Mouse (Mus musculus) forebrain, embryonic 11.5 days (tissue): ENCODE data around the gene Cmtm4. TPM values are rescaled to one million over a fixed set of nuclear protein-coding genes. Genes with fewer than 3 reads are reported as not detected.

Source experiments
- ATAC-seq: fragments of 200-750 bp; cut with Nextera tagmentation; replicated peaks from 2 replicates; pipeline ENCODE4 v1.8.0; 2017; ENCODE audit warnings: moderate TSS enrichment; ENCODE audit not compliant: low FRiP score
- DNase-seq: peaks from one replicate; pipeline ENCODE4 v3.0.0-alpha.2; 2017; ENCODE audit warnings: low spot score
- H3K27ac ChIP-seq: fragments of 300-500 bp; sonication (generic); 2 replicates; pipeline ENCODE4 v1.5.1; 2014; ENCODE audit warnings: low read depth, low read length
- H3K27me3 ChIP-seq: fragments of 300-500 bp; sonication (generic); 2 replicates; pipeline ENCODE4 v1.6.1; 2014; ENCODE audit warnings: mild to moderate bottlenecking, low read length, mixed read lengths; ENCODE audit not compliant: control insufficient read depth, insufficient read depth
- H3K36me3 ChIP-seq: fragments of 300-500 bp; sonication (generic); 2 replicates; pipeline ENCODE4 v1.6.1; 2014; ENCODE audit warnings: mild to moderate bottlenecking, low read length, moderate library complexity, mixed read lengths; ENCODE audit not compliant: control insufficient read depth, insufficient read depth
- H3K4me1 ChIP-seq: fragments of 300-500 bp; sonication (generic); replicated peaks from 2 replicates; pipeline ENCODE4 v1.6.1; 2014; ENCODE audit warnings: low read length, mixed read lengths; ENCODE audit not compliant: control insufficient read depth, insufficient read depth
- H3K4me2 ChIP-seq: fragments of 300-500 bp; sonication (generic); 2 replicates; pipeline ENCODE4 v1.6.1; 2014; ENCODE audit warnings: low read depth, mild to moderate bottlenecking, low read length, moderate library complexity, mixed read lengths; ENCODE audit not compliant: severe bottlenecking
- H3K4me3 ChIP-seq: fragments of 300-500 bp; sonication (generic); 2 replicates; pipeline ENCODE4 v1.5.1; 2014; ENCODE audit warnings: low read depth, low read length
- H3K9ac ChIP-seq: fragments of 300-500 bp; sonication (generic); 2 replicates; pipeline ENCODE4 v1.6.1; 2014; ENCODE audit warnings: low read length
- H3K9me3 ChIP-seq: fragments of 300-500 bp; sonication (generic); 2 replicates; pipeline ENCODE4 v1.6.1; 2016; ENCODE audit warnings: low read length, mixed read lengths; ENCODE audit not compliant: control insufficient read depth
- WGBS: fragments of 180-500 bp; shearing (Covaris S2); extraction: QIAGEN DNeasy Blood & Tissue Kit; methylation state at CpG from one replicate; pipeline ENCODE4 v1.1.7; 2014; 5-methylcytosine and 5-hydroxymethylcytosine counted together
- polyA plus RNA-seq: library from polyadenylated mRNA; unstranded; fragments of >200 nt; fragmentation: Nextera tagmentation; extraction: Ambion mirVana; gene quantifications from 2 replicates; pipeline ENCODE4 v1.2.1, GENCODE M21; 2014

Cmtm4 gene
- polyA plus RNA-seq, 1 experiment from 2014 or later: 3.3 TPM

DNA sequence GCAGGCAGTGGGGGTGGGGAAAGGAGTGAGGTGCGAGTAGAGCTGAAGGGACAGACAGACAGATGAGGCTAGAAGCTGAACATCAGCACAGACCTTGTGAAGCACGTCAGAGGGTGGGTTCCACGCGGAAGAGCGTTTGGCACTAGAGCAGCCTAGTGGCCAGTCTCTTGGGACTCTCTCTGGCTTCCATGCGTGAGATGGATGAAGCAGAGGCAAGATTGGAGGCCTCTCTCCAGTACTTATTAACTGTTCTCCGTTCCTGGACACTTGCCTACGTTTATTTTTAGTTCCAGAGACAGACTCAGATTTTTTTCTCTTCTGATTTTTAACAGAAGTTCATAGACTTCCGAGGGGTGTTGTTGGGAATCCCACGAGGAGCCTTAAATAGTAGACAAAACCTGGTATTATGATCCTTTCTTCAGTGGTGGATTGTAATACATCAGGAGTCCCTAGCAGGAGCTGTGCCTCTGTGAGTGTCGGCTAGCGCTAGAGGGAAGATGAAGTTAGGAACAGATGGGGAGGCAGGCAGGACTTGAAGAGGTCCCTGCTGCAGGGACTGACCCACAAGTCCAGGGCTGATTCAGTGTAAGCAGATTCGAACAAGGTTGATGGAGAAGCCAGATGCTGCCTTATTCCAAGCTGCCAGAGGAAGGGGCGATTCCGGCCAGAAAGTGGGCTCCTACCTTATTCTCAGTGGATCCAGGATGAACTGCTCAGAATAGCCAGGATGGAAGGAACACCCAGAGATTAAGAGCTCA lies 10.0 kb upstream of the Cmtm4 start:
- no peak overlapping the region for H3K27ac ChIP-seq
- DNase-seq (no peak), ATAC-seq (no peak)
- H3K36me3 ChIP-seq: no peaks in the 10 kb centered on the region
- no peaks in the 10 kb centered on the region for H3K9me3 ChIP-seq
- WGBS: 83% methylated on average over 15 of the region's 15 CpGs
- H3K4me3 ChIP-seq: no peak overlapping the region
- H3K4me1 ChIP-seq: no peaks in the 10 kb centered on the region
- H3K9ac ChIP-seq: no peak overlapping the region
- no peaks in the 10 kb centered on the region for H3K27me3 ChIP-seq
- no peak overlapping the region for H3K4me2 ChIP-seq

DNA sequence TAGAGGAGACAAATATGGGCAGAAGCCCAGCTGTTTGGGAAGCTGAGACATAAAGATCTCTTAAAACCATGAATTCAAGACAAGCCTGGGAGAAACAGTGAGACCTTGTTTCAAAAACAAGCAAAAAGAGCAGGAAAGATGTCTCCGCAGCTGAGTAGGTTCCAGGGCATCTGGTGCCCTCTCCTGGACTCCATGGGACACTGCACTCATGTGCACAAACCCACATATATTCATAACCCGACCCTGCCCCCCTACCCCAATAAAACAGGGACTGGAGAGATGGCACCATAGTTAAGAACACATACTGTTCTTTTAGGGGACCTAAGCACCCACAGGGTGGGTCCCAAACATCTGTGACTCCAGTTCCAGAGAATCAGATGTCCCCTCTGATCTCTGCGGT lies 8.0 kb upstream of the Cmtm4 start:
- Histone ChIP-seq H3K9ac (no peak overlapping the region), H3K9me3 (no peaks in the 10 kb centered on the region), H3K4me3 (no peak overlapping the region), H3K4me1 (no peaks in the 10 kb centered on the region), H3K4me2 (no peak overlapping the region), H3K27me3 (no peaks in the 10 kb centered on the region), H3K36me3 (no peaks in the 10 kb centered on the region), H3K27ac (no peak overlapping the region)
- DNase-seq: no peak
- 73% methylated on average over 3 of the region's 3 CpGs for WGBS
- ATAC-seq: no peak

DNA sequence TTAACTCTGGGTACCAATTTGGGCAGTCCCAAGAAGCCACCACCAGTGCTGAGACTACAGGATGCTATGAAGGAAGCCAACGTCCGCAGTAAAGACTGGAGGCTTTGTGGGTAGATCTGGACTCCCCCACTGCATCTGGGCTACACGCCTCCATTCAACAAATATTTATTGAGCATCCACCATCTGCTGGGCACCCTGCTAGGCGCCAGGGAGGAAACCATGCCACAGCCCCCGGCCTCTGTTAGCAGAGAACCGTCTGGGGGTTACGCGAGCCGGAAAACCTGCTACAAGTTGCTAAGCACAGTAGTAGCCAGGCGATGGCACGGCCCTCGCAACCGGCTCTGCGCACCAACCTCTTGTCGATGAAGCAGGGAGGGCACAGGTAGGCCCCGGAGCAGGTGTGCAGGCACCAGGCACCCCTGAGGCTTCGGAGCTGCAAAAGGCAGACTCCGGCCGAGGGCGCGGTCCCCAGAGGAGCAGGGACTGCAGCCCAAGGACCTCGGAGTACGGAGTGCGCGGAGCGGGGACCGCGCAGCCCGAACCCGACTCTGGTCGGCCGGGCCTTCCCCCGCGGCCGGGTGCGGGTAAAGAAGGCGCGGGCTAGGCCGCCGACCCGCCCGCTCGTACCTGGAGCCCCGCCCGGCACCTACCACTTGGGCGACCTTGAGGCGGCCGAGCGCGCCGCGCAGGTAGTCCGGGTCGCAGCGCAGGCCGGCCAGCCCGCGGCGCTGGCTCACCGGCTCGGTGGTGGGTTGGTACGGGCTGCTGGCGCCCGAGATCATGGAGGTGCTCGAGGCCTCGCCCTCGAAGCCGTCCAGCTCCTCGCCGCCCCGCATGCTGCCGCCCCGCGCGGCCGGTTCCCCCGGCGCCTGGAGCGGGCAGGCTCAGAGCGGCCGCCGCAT lies 555 bp downstream of the Cmtm4 start:
- Histone ChIP-seq H3K36me3 (no peaks in the 10 kb centered on the region), H3K27me3 (no peaks in the 10 kb centered on the region), H3K4me2 (peak overlapping the region; percentile 97), H3K4me1 (peaks cover 9% of the 10 kb centered on the region), H3K9ac (peak overlapping the region; percentile 80), H3K9me3 (no peaks in the 10 kb centered on the region), H3K4me3 (peak overlapping the region; percentile 78), H3K27ac (peak overlapping the region; percentile 18; the same call in 1 of the 2 replicates)
- WGBS: under 1% methylated on average over 80 of the region's 82 CpGs
- ATAC-seq: peak; percentile 74
- no peak for DNase-seq

- Histone ChIP-seq H3K4me1 (peaks cover 9% of the 10 kb centered on the region), H3K9ac (no peak overlapping the region), H3K36me3 (no peaks in the 10 kb centered on the region), H3K9me3 (no peaks in the 10 kb centered on the region), H3K27ac (no peak overlapping the region), H3K27me3 (no peaks in the 10 kb centered on the region), H3K4me2 (peak overlapping the region; percentile 97; the same call in 1 of the 2 replicates), H3K4me3 (no peak overlapping the region)
- WGBS: 88% methylated on average over 6 of the region's 6 CpGs
- no peak for ATAC-seq
- no peak for DNase-seq
Observed at GRCm38 (mm10) chr8:104393767-104394166, 1.8 kb downstream of the Cmtm4 start.

- no peaks in the 10 kb centered on the region for H3K9me3 ChIP-seq
- DNase-seq (no peak), ATAC-seq (no peak)
- no peak overlapping the region for H3K4me2 ChIP-seq
- H3K4me1 ChIP-seq: peaks cover 9% of the 10 kb centered on the region
- H3K36me3 ChIP-seq: no peaks in the 10 kb centered on the region
- no peak overlapping the region for H3K27ac ChIP-seq
- H3K4me3 ChIP-seq: no peak overlapping the region
- no peak overlapping the region for H3K9ac ChIP-seq
- H3K27me3 ChIP-seq: no peaks in the 10 kb centered on the region
- WGBS: 97% methylated on average over 6 of the region's 7 CpGs
Observed at GRCm38 (mm10) chr8:104393139-104393538, 2.5 kb downstream of the Cmtm4 start.

- H3K4me3 ChIP-seq: no peak overlapping the region
- 79% methylated on average over 8 of the region's 8 CpGs for WGBS
- ATAC-seq: no peak
Observed at GRCm38 (mm10) chr8:104390245-104390644, 5.4 kb downstream of the Cmtm4 start.

GRCm38 (mm10) chr8:104387980-104388379 lies 7.6 kb downstream of the Cmtm4 start:
- Histone ChIP-seq H3K4me3 (no peak overlapping the region), H3K27me3 (no peaks in the 10 kb centered on the region), H3K36me3 (no peaks in the 10 kb centered on the region), H3K4me2 (no peak overlapping the region), H3K9ac (no peak overlapping the region), H3K27ac (no peak overlapping the region), H3K4me1 (peaks cover 7% of the 10 kb centered on the region; the same call in 1 of the 2 replicates), H3K9me3 (no peaks in the 10 kb centered on the region)
- DNase-seq: no peak
- ATAC-seq: no peak; the same call in 1 of the 2 replicates
- WGBS: 83% methylated on average over 2 of the region's 2 CpGs

More at GRCm38 (mm10) chr8:104390245-104390644, 5.4 kb downstream of the Cmtm4 start:
- DNase-seq: no peak
- no peaks in the 10 kb centered on the region for H3K36me3 ChIP-seq
- no peak overlapping the region for H3K9ac ChIP-seq
- H3K4me2 ChIP-seq: no peak overlapping the region
- H3K9me3 ChIP-seq: no peaks in the 10 kb centered on the region
- H3K27ac ChIP-seq: no peak overlapping the region
- peaks cover 16% of the 10 kb centered on the region; the same call in 1 of the 2 replicates for H3K4me1 ChIP-seq
- no peaks in the 10 kb centered on the region for H3K27me3 ChIP-seq

GRCm38 (mm10) chr8:104387501-104387900 lies 8.1 kb downstream of the Cmtm4 start:
- no peak overlapping the region for H3K9ac ChIP-seq
- DNase-seq (no peak), ATAC-seq (no peak)
- H3K4me2 ChIP-seq: no peak overlapping the region
- WGBS: 65% methylated on average over 7 of the region's 7 CpGs
- no peaks in the 10 kb centered on the region for H3K27me3 ChIP-seq
- no peak overlapping the region for H3K4me3 ChIP-seq
- H3K36me3 ChIP-seq: no peaks in the 10 kb centered on the region
- H3K27ac ChIP-seq: no peak overlapping the region
- no peaks in the 10 kb centered on the region for H3K9me3 ChIP-seq
- H3K4me1 ChIP-seq: peaks cover 7% of the 10 kb centered on the region; the same call in 1 of the 2 replicates
